Mouse (Mus musculus) liver, embryonic 15.5 days (tissue): ENCODE measurements around the gene Dpagt1. TPM values are rescaled to one million over a fixed set of nuclear protein-coding genes. Genes with fewer than 3 reads are reported as not detected.
"Not testable (repeated sequence)": the region's sequence is repeated elsewhere in the genome, so short reads cannot be mapped to it uniquely, and the experiment has no call there.

Source experiments
- ATAC-seq: fragments of 200-750 bp; cut with Nextera tagmentation; 2 replicates; pipeline ENCODE4 v1.8.0; 2017; ENCODE audit warnings: moderate number of reproducible peaks, mild to moderate bottlenecking, moderate library complexity; ENCODE audit not compliant: insufficient read depth
- H3K27ac ChIP-seq: fragments of 300-500 bp; sonication (generic); replicated peaks from 2 replicates; pipeline ENCODE4 v1.5.1; 2015; ENCODE audit warnings: mild to moderate bottlenecking, inconsistent platforms
- H3K27me3 ChIP-seq: fragments of 300-500 bp; sonication (generic); 2 replicates; pipeline ENCODE4 v1.6.1; 2015; ENCODE audit warnings: mild to moderate bottlenecking, inconsistent platforms
- H3K36me3 ChIP-seq: fragments of 300-500 bp; sonication (generic); replicated peaks from 2 replicates; pipeline ENCODE4 v1.6.1; 2015; ENCODE audit warnings: moderate library complexity, mild to moderate bottlenecking, inconsistent platforms
- H3K4me1 ChIP-seq: fragments of 300-500 bp; sonication (generic); replicated peaks from 2 replicates; pipeline ENCODE4 v1.6.1; 2015; ENCODE audit warnings: inconsistent platforms
- H3K4me2 ChIP-seq: fragments of 300-500 bp; sonication (generic); 2 replicates; pipeline ENCODE4 v1.6.1; 2015; ENCODE audit warnings: moderate library complexity, mild to moderate bottlenecking, inconsistent platforms
- H3K4me3 ChIP-seq: fragments of 300-500 bp; sonication (generic); replicated peaks from 2 replicates; pipeline ENCODE4 v1.5.1; 2015; ENCODE audit warnings: mild to moderate bottlenecking, inconsistent platforms
- H3K9ac ChIP-seq: fragments of 300-500 bp; sonication (generic); 2 replicates; pipeline ENCODE4 v1.6.1; 2015; ENCODE audit warnings: moderate library complexity, mild to moderate bottlenecking, inconsistent platforms
- H3K9me3 ChIP-seq: fragments of 300-500 bp; sonication (generic); replicated peaks from 2 replicates; pipeline ENCODE4 v1.6.1; 2016; ENCODE audit warnings: inconsistent platforms
- WGBS: fragments of 180-500 bp; shearing (Covaris S2); methylation state at CpG from one replicate; pipeline ENCODE4 v1.1.7; 2015; ENCODE audit warnings: mixed read lengths; ENCODE audit not compliant: insufficient replicate concordance; 5-methylcytosine and 5-hydroxymethylcytosine counted together
- polyA plus RNA-seq: library from polyadenylated mRNA; unstranded; fragments of >200 nt; fragmentation: Nextera tagmentation; extraction: Ambion mirVana; gene quantifications from 2 replicates; pipeline ENCODE4 v1.2.1, GENCODE M21; 2015

The Dpagt1 gene
- polyA plus RNA-seq, result 17.9 and 18.4 TPM in 2 replicates

GRCm38 (mm10) chr9:44325768-44326370 is at the start of gene Dpagt1:
Gene Dpagt1 (plus strand): TSS chr9:44326019.
- H3K4me2 ChIP-seq, result peak within 1 kb of the TSS; percentile 91
- peaks cover 49% of the 10 kb centered on the region for H3K4me1 ChIP-seq
- H3K27me3 ChIP-seq, result no peaks in the 10 kb centered on the region
- H3K9me3 ChIP-seq, result no peaks in the 10 kb centered on the region
- H3K9ac ChIP-seq, result peak within 1 kb of the TSS; percentile 88
- peaks cover 25% of the 10 kb centered on the region for H3K36me3 ChIP-seq
- peak within 1 kb of the TSS; percentile 81 for H3K4me3 ChIP-seq
- ATAC-seq, result no peak; the same call in 1 of the 2 replicates
- 3% methylated on average over 12 of the region's 12 CpGs for WGBS
- peak within 1 kb of the TSS; percentile 88 for H3K27ac ChIP-seq

- no peak overlapping the region for H3K27ac ChIP-seq
- H3K27me3 ChIP-seq, result peaks cover 9% of the 10 kb centered on the region; the same call in 1 of the 2 replicates
- H3K9me3 ChIP-seq, result no peaks in the 10 kb centered on the region
- no peak overlapping the region for H3K4me3 ChIP-seq
- H3K4me2 ChIP-seq, result 0 out of 2 replicates have a peak overlapping the region, but pooled peaks have one; percentile 4
- no peak for ATAC-seq
- no peak overlapping the region for H3K9ac ChIP-seq
- 70% methylated on average over 5 of the region's 5 CpGs for WGBS
- H3K4me1 ChIP-seq, result peaks cover 58% of the 10 kb centered on the region
- peaks cover 69% of the 10 kb centered on the region for H3K36me3 ChIP-seq
Measured at GRCm38 (mm10) chr9:44283183-44283582, 42.6 kb upstream of the Dpagt1 start.

DNA sequence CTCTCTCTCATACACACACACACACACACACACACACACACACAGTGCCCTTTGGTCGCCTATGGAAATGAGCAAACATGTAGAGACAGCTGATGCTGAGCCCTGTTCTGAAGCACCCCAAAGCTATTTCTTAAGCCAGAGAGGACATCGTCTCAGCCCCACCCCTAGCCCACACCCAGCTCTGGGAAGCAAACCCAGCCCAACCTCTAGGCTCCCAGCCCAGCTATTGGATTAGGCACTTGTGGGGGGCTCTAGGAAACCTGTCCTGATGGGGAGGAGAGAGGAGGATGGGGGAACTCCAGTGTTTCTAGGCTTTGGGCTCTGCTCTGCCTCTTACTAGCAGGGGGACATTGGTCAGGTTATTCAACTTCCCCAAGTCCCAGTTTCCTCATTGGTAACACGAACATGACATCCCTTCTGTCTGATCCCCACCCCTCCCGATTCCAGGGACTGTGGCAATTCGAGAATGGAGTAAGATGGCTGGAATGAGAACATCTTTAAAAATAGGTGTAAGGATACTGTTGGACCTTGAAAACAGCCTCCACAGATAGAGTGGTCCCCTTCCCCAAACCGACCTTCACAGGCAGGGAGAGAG is 39.5 kb upstream of the Dpagt1 start:
- H3K4me1 ChIP-seq, result peaks cover 64% of the 10 kb centered on the region
- ATAC-seq, result peak; percentile 52
- 4% methylated on average over 6 of the region's 6 CpGs for WGBS
- H3K9me3 ChIP-seq, result no peaks in the 10 kb centered on the region
- peak overlapping the region; percentile 92 for H3K9ac ChIP-seq
- H3K4me3 ChIP-seq, result peak overlapping the region; percentile 77
- H3K4me2 ChIP-seq, result peak overlapping the region; percentile 78
- peaks cover 52% of the 10 kb centered on the region for H3K36me3 ChIP-seq
- peak overlapping the region; percentile 89 for H3K27ac ChIP-seq
- H3K27me3 ChIP-seq, result peaks cover 15% of the 10 kb centered on the region; the same call in 1 of the 2 replicates

DNA sequence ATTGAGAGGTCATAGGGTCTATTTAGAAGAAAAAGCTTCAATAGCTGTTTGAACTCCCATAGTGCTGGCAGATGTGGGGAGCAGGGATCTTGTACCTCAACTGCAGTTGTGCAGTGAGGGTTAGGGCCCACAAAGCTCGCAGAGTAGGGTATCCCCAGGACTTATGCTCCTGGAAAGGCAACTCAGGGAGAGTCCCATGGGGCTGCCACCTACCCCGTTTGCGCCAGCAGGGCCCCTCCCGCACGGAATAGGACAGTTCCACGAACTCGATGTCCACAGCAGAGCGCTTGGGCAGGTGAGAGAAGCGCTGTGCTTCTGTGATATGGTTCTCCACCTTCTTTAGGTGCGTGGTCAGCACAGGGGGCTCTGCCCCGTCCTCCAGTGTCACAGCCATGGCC is 38.8 kb upstream of the Dpagt1 start:
- peaks cover 15% of the 10 kb centered on the region; the same call in 1 of the 2 replicates for H3K27me3 ChIP-seq
- 0 out of 2 replicates have a peak, but pooled peaks have one; percentile 6 for ATAC-seq
- WGBS, result 12% methylated on average over 11 of the region's 11 CpGs
- peak overlapping the region; percentile 92 for H3K9ac ChIP-seq
- peaks cover 62% of the 10 kb centered on the region for H3K4me1 ChIP-seq
- H3K36me3 ChIP-seq, result peaks cover 52% of the 10 kb centered on the region
- H3K4me3 ChIP-seq, result peak overlapping the region; percentile 77
- no peaks in the 10 kb centered on the region for H3K9me3 ChIP-seq
- H3K4me2 ChIP-seq, result peak overlapping the region; percentile 78
- H3K27ac ChIP-seq, result peak overlapping the region; percentile 89

DNA sequence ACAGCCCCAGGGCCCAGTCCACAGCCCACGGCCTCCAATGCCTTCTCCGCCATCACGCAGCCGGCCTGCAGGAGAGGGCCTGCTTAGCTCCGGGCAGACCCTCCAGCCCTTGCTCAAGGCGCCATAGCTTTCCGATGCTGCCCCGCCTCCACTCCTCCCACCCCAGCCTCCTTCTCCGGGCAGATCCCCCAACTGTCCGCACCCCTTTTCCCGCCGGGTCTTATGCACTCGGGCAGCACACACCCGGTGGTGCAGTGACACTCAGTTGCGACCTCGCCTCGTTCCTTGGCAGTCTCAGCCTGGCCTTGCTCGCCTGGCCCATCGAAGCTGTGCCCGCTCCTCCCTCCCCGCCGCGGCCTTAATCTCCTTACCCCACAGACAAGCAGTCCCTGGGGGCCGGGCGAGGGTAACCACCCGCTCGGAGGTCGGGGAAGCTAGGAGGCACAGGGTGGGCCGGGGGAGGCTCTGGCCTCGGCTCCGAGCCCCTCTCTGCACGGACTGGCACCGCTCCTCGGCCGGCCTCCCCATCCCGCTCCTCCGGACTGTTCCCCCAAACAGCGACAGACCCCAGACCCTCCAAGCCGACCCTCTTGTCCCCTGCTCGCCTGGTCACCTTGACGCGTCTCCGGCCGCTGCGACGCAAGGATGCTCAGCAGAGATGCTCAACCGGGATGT is 38.3 kb upstream of the Dpagt1 start:
- H3K9me3 ChIP-seq, result no peaks in the 10 kb centered on the region
- peaks cover 65% of the 10 kb centered on the region for H3K4me1 ChIP-seq
- 2% methylated on average over 47 of the region's 47 CpGs for WGBS
- peak overlapping the region; percentile 78 for H3K4me2 ChIP-seq
- H3K36me3 ChIP-seq, result peaks cover 52% of the 10 kb centered on the region
- peaks cover 15% of the 10 kb centered on the region; the same call in 1 of the 2 replicates for H3K27me3 ChIP-seq
- peak overlapping the region; percentile 92 for H3K9ac ChIP-seq
- peak overlapping the region; percentile 77 for H3K4me3 ChIP-seq
- ATAC-seq, result peak; percentile 32
- H3K27ac ChIP-seq, result peak overlapping the region; percentile 89

GRCm38 (mm10) chr9:44288076-44288958 is 37.5 kb upstream of the Dpagt1 start, which contains the start of gene Abcg4:
Gene Abcg4 (minus strand): TSS chr9:44288615.
- H3K4me1 ChIP-seq, result peaks cover 73% of the 10 kb centered on the region
- H3K9ac ChIP-seq, result peak within 1 kb of the TSS; percentile 92
- WGBS, result under 1% methylated on average over 38 of the region's 38 CpGs
- H3K9me3 ChIP-seq, result no peaks in the 10 kb centered on the region
- peak within 1 kb of the TSS; percentile 89 for H3K27ac ChIP-seq
- peaks cover 55% of the 10 kb centered on the region for H3K36me3 ChIP-seq
- H3K27me3 ChIP-seq, result peaks cover 15% of the 10 kb centered on the region; the same call in 1 of the 2 replicates
- peak; percentile 86 for ATAC-seq
- H3K4me3 ChIP-seq, result peak within 1 kb of the TSS; percentile 77
- H3K4me2 ChIP-seq, result peak within 1 kb of the TSS; percentile 78

GRCm38 (mm10) chr9:44288959-44289291 is 36.9 kb upstream of the Dpagt1 start:
- Histone ChIP-seq H3K9me3 (no peaks in the 10 kb centered on the region), H3K27ac (peak overlapping the region; percentile 89), H3K9ac (peak overlapping the region; percentile 92), H3K4me3 (peak overlapping the region; percentile 77), H3K4me2 (peak overlapping the region; percentile 78), H3K27me3 (peaks cover 15% of the 10 kb centered on the region; the same call in 1 of the 2 replicates), H3K4me1 (peaks cover 68% of the 10 kb centered on the region), H3K36me3 (peaks cover 55% of the 10 kb centered on the region)
- WGBS, result 6% methylated on average over 11 of the region's 11 CpGs
- peak; percentile 35 for ATAC-seq

DNA sequence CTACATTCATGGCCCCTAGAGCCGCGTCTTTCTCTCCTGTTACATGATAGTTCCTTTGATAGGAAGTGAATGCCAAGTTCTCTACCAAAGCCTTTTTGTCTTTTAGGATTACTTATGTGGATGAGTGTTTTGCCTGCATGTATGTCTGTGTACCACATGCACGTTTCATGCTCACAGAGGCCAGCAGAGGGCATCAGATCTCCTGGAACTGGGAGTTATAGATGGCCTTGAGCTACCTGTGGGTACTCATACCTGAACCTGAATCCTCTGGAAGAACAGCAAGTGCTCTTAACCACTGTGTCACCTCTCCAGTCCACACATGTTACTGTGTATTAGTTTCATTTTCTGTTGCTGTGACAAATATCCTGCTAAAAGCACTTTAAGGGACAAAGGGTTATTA is 33.3 kb upstream of the Dpagt1 start:
- Histone ChIP-seq H3K27me3 (peaks cover 7% of the 10 kb centered on the region; the same call in 1 of the 2 replicates), H3K36me3 (peaks cover 75% of the 10 kb centered on the region), H3K27ac (no peak overlapping the region), H3K4me1 (peaks cover 42% of the 10 kb centered on the region), H3K9me3 (no peaks in the 10 kb centered on the region), H3K4me3 (no peak overlapping the region), H3K9ac (no peak overlapping the region), H3K4me2 (no peak overlapping the region)
- WGBS, result 62% methylated on average over 3 of the region's 3 CpGs
- ATAC-seq, result no peak

DNA sequence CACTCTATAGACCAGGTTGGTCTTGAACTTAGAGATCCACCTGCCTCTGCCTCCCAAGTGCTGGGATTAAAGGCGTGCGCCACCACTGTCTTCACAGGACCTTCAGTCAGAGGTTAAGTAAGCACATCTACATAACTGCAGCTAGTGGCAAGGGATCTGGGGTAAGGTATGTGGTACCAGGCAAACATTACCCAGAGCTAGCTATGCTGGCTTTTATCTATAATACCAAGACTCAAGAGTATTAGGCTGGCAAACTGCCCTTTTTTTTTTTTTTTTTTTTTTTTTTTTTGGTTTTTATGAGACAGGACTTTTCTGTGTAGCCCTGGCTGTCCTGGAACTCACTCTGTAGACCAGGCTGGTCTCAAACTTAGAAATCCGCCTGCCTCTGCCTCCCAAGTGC is 25.8 kb upstream of the Dpagt1 start:
- not testable (repeated sequence) for H3K27me3 ChIP-seq, ATAC-seq, H3K27ac ChIP-seq, H3K4me3 ChIP-seq, H3K9ac ChIP-seq, H3K9me3 ChIP-seq, H3K4me2 ChIP-seq
- WGBS, result 86% methylated on average over 3 of the region's 3 CpGs
- H3K4me1 ChIP-seq, result peaks cover 33% of the 10 kb centered on the region
- peaks cover 79% of the 10 kb centered on the region for H3K36me3 ChIP-seq

- Histone ChIP-seq H3K36me3 (peaks cover 40% of the 10 kb centered on the region), H3K27ac (peak within 1 kb of the TSS; percentile 91), H3K4me1 (peaks cover 46% of the 10 kb centered on the region), H3K4me3 (peak within 1 kb of the TSS; percentile 96), H3K9me3 (no peaks in the 10 kb centered on the region), H3K27me3 (no peaks in the 10 kb centered on the region), H3K9ac (peak within 1 kb of the TSS; percentile 99), H3K4me2 (peak within 1 kb of the TSS; percentile 82)
- WGBS, result under 1% methylated on average over 54 of the region's 54 CpGs
- peak; percentile 98 for ATAC-seq
Measured at GRCm38 (mm10) chr9:44305466-44306079, 20.2 kb upstream of the Dpagt1 start, which contains the start of gene Hinfp. Gene Hinfp (minus strand): TSS chr9:44305671.
